Mouse (Mus musculus) liver, embryonic 14.5 days (tissue): ENCODE measurements at regions not wholly inside any gene's neighbourhood (a gene's known extent, or its start where the extent isn't known, plus 50 kb on each side); places are given as distances from the start of the nearest gene placed in this dataset.

Experiments
- CTCF ChIP-seq: IDR thresholded peaks from 2 replicates; pipeline ENCODE4 v1.5.1; 2016; ENCODE audit warnings: antibody characterized with exemption, low read depth, control low read depth
- EP300 ChIP-seq: IDR thresholded peaks from 2 replicates; pipeline ENCODE4 v1.6.1; 2016; ENCODE audit warnings: antibody characterized with exemption, low read depth

DNA sequence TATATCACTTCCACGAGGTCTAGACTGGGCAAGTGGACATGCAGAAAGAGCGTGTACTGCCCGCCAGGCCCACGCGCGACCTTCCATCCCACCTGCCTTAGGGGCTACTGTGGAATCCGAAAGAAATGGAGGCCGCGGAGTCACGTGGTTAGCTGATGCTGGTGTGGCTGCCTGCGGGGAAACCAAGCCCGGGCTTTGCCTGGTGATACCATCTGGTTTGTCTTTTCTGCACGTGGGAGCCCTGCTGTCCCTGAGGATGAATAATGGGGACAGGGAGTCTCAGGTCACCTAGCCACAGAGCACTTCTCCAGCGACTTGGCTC lies 86.2 kb downstream of the 2410131K14Rik start:
- no peak for TF ChIP-seq CTCF
- no peak for TF ChIP-seq EP300
